Mouse (Mus musculus) MEL (cell line): Measurements from ENCODE around the gene Ier2.

ENCODE experiments used
- BHLHE40 ChIP-seq: IDR thresholded peaks from 2 replicates; pipeline ENCODE4 v1.6.1; 2012; ENCODE audit warnings: low read depth, mild to moderate bottlenecking, inconsistent platforms, low read length, improper control_type of control experiment, borderline replicate concordance
- CTCF ChIP-seq, 3 experiments: IDR thresholded peaks in 2 of 3; conservative IDR thresholded peaks in 1 of 3; 2 replicates each; pipeline ENCODE4 v1.5.1; 2011 to 2012; ENCODE audit warnings: low read length in 3 of 3, low read depth in 2 of 3, mild to moderate bottlenecking in 2 of 3, improper control_type of control experiment in 1 of 3, inconsistent platforms in 1 of 3, mixed read lengths in 1 of 3, moderate library complexity in 1 of 3; ENCODE audit not compliant: control insufficient read depth in 1 of 3, insufficient read depth in 1 of 3, poor library complexity in 1 of 3, severe bottlenecking in 1 of 3
- ELF1 ChIP-seq: IDR thresholded peaks from 2 replicates; pipeline ENCODE4 v1.6.1; 2014; ENCODE audit warnings: low read depth, mild to moderate bottlenecking, inconsistent platforms, low read length, improper control_type of control experiment, moderate library complexity
- EP300 ChIP-seq, 2 experiments: IDR thresholded peaks; 2 replicates each; pipeline ENCODE4 v1.6.1; 2011; ENCODE audit warnings: improper control_type of control experiment in 2 of 2, low read length in 2 of 2, low read depth in 1 of 2, mild to moderate bottlenecking in 1 of 2
- ETS1 ChIP-seq: IDR thresholded peaks from 2 replicates; pipeline ENCODE4 v1.6.1; 2012; ENCODE audit warnings: low read depth, mild to moderate bottlenecking, inconsistent platforms, low read length, improper control_type of control experiment, moderate library complexity
- MAX ChIP-seq: IDR thresholded peaks from 2 replicates; pipeline ENCODE4 v1.6.1; 2011; ENCODE audit warnings: low read length, improper control_type of control experiment
- POLR2A ChIP-seq, 2 experiments: IDR thresholded peaks; 2 replicates each; pipeline ENCODE4 v1.6.1; 2011 to 2012; ENCODE audit warnings: low read length in 2 of 2, mild to moderate bottlenecking in 2 of 2, control low read depth in 1 of 2, improper control_type of control experiment in 1 of 2, low read depth in 1 of 2, moderate library complexity in 1 of 2; ENCODE audit not compliant: control insufficient read depth in 1 of 2, insufficient read depth in 1 of 2, poor library complexity in 1 of 2
- RCOR1 ChIP-seq: IDR thresholded peaks from 2 replicates; pipeline ENCODE4 v1.6.1; 2012; ENCODE audit warnings: low read depth, mild to moderate bottlenecking, inconsistent platforms, low read length, improper control_type of control experiment
- SMC3 ChIP-seq: IDR thresholded peaks from 2 replicates; pipeline ENCODE4 v1.6.1; 2011; ENCODE audit warnings: low read depth, low read length, improper control_type of control experiment
- ZKSCAN1 ChIP-seq: IDR thresholded peaks from 2 replicates; pipeline ENCODE4 v1.6.1; 2012; ENCODE audit warnings: low read depth, mild to moderate bottlenecking, inconsistent platforms, low read length, improper control_type of control experiment, moderate library complexity
- ZNF384 ChIP-seq: IDR thresholded peaks from 2 replicates; pipeline ENCODE4 v1.6.1; 2012; ENCODE audit warnings: low read depth, mild to moderate bottlenecking, inconsistent platforms, low read length, improper control_type of control experiment

DNA sequence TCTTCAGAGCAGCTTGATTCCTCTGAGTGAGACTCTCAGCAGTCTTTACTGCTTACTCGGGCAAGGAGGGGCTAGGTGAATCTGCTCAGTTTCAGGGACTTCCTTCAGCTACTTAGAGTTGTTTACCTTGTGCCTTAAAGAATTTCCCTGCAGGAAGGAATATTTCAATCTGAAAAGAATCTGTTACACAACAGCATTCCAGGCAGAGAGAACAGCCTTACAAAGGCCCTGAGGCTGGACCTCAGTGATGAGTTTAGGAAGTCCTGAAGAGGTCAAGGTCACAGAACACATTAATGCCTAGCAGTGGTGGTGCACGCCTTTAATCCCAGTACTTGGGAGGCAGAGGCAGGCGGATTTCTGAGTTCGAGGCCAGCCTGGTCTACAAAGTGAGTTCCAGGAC lies 30.8 kb downstream of the Ier2 start:
- TF ChIP-seq CTCF (IDR thresholded peaks at IDR 0.05 in 2 of 3, conservative IDR thresholded peaks at IDR 0.05 in 1 of 3; ENCODE audit: control insufficient read depth in 1 of 3, insufficient read depth in 1 of 3, low read depth in 2 of 3, low read length in 3 of 3, poor library complexity in 1 of 3, severe bottlenecking in 1 of 3) = no peak
- TF ChIP-seq POLR2A (IDR thresholded peaks at IDR 0.05; ENCODE audit: control insufficient read depth in 1 of 2, insufficient read depth in 1 of 2, low read depth in 1 of 2, low read length in 2 of 2, poor library complexity in 1 of 2) = no peak
- no peak for TF ChIP-seq MAX
- no peak for TF ChIP-seq SMC3
- no peak for TF ChIP-seq ELF1
- no peak for TF ChIP-seq ZNF384
- no peak for TF ChIP-seq BHLHE40
- no peak for TF ChIP-seq ETS1
- no peak for TF ChIP-seq ZKSCAN1
- TF ChIP-seq EP300 (IDR thresholded peaks at IDR 0.05; ENCODE audit: low read depth in 1 of 2, low read length in 2 of 2) = no peak
- TF ChIP-seq RCOR1 = no peak
